Mouse (Mus musculus): ENCODE measurements around the gene Spon1. TPM values are rescaled to one million over a fixed set of nuclear protein-coding genes. Genes with fewer than 3 reads are reported as not detected.
A peak's percentile ranks its signal among the peaks of the same experiment; 100 is the strongest.

The Spon1 gene
- polyA plus RNA-seq, 1 experiment from 2014 or later, result 13.9 TPM

GRCm38 (mm10) chr7:113877926-113878325 lies 112.1 kb downstream of the Spon1 start:
- Histone ChIP-seq H3K27ac (ENCODE audit: low read length) (no peak overlapping the region), H3K4me1 (replicated peaks; ENCODE audit: control insufficient read depth, insufficient read depth, low read length) (no peaks in the 10 kb centered on the region), H3K36me3 (ENCODE audit: control insufficient read depth, insufficient read depth, low read length) (no peaks in the 10 kb centered on the region), H3K27me3 (ENCODE audit: control insufficient read depth, insufficient read depth, low read depth, low read length) (no peaks in the 10 kb centered on the region), H3K9me3 (ENCODE audit: control insufficient read depth, low read length) (no peaks in the 10 kb centered on the region), H3K4me2 (ENCODE audit: low read depth, low read length) (no peak overlapping the region), H3K9ac (ENCODE audit: low read length) (no peak overlapping the region), H3K4me3 (ENCODE audit: low read length) (no peak overlapping the region)
- 75% methylated on average over 5 of the region's 5 CpGs for WGBS
- ATAC-seq (ENCODE audit: low read depth), result peak; percentile 31; the same call in 1 of the 2 replicates

GRCm38 (mm10) chr7:113879085-113879501 lies 113.3 kb downstream of the Spon1 start:
- H3K4me2 ChIP-seq (ENCODE audit: low read depth, low read length), result no peak overlapping the region

GRCm38 (mm10) chr7:113880021-113880420 lies 114.2 kb downstream of the Spon1 start:
- no peaks in the 10 kb centered on the region for H3K4me1 ChIP-seq (replicated peaks; ENCODE audit: control insufficient read depth, insufficient read depth, low read length)
- H3K27me3 ChIP-seq (ENCODE audit: control insufficient read depth, insufficient read depth, low read depth, low read length), result no peaks in the 10 kb centered on the region
- H3K27ac ChIP-seq (ENCODE audit: low read length), result no peak overlapping the region
- no peaks in the 10 kb centered on the region for H3K36me3 ChIP-seq (ENCODE audit: control insufficient read depth, insufficient read depth, low read length)
- H3K4me3 ChIP-seq (ENCODE audit: low read length), result no peak overlapping the region
- ATAC-seq (ENCODE audit: low read depth), result no peak
- 76% methylated on average over 3 of the region's 3 CpGs for WGBS
- no peak overlapping the region for H3K4me2 ChIP-seq (ENCODE audit: low read depth, low read length)
- H3K9me3 ChIP-seq (ENCODE audit: control insufficient read depth, low read length), result no peaks in the 10 kb centered on the region
- H3K9ac ChIP-seq (ENCODE audit: low read length), result no peak overlapping the region

More at GRCm38 (mm10) chr7:113879085-113879501, 113.3 kb downstream of the Spon1 start:
- Histone ChIP-seq H3K9me3 (ENCODE audit: control insufficient read depth, low read length) (no peaks in the 10 kb centered on the region), H3K4me1 (replicated peaks; ENCODE audit: control insufficient read depth, insufficient read depth, low read length) (no peaks in the 10 kb centered on the region), H3K36me3 (ENCODE audit: control insufficient read depth, insufficient read depth, low read length) (no peaks in the 10 kb centered on the region), H3K4me3 (ENCODE audit: low read length) (no peak overlapping the region), H3K9ac (ENCODE audit: low read length) (no peak overlapping the region), H3K27me3 (ENCODE audit: control insufficient read depth, insufficient read depth, low read depth, low read length) (no peaks in the 10 kb centered on the region), H3K27ac (ENCODE audit: low read length) (no peak overlapping the region)
- no peak for ATAC-seq (ENCODE audit: low read depth)
- 76% methylated on average over 7 of the region's 7 CpGs for WGBS

GRCm38 (mm10) chr7:113890782-113891181 lies 125.0 kb downstream of the Spon1 start:
- H3K4me2 ChIP-seq (ENCODE audit: low read depth, low read length), result no peak overlapping the region

GRCm38 (mm10) chr7:113891491-113891890 lies 125.7 kb downstream of the Spon1 start:
- H3K36me3 ChIP-seq (ENCODE audit: control insufficient read depth, insufficient read depth, low read length), result no peaks in the 10 kb centered on the region
- 80% methylated on average over 6 of the region's 6 CpGs for WGBS
- no peak overlapping the region for H3K27ac ChIP-seq (ENCODE audit: low read length)
- no peak overlapping the region for H3K9ac ChIP-seq (ENCODE audit: low read length)
- H3K9me3 ChIP-seq (ENCODE audit: control insufficient read depth, low read length), result no peaks in the 10 kb centered on the region
- no peak overlapping the region for H3K4me2 ChIP-seq (ENCODE audit: low read depth, low read length)
- no peaks in the 10 kb centered on the region for H3K27me3 ChIP-seq (ENCODE audit: control insufficient read depth, insufficient read depth, low read depth, low read length)
- H3K4me3 ChIP-seq (ENCODE audit: low read length), result no peak overlapping the region
- no peaks in the 10 kb centered on the region for H3K4me1 ChIP-seq (replicated peaks; ENCODE audit: control insufficient read depth, insufficient read depth, low read length)
- ATAC-seq (ENCODE audit: low read depth), result no peak

More at GRCm38 (mm10) chr7:113890782-113891181, 125.0 kb downstream of the Spon1 start:
- no peak overlapping the region for H3K9ac ChIP-seq (ENCODE audit: low read length)
- no peaks in the 10 kb centered on the region for H3K4me1 ChIP-seq (replicated peaks; ENCODE audit: control insufficient read depth, insufficient read depth, low read length)
- H3K36me3 ChIP-seq (ENCODE audit: control insufficient read depth, insufficient read depth, low read length), result no peaks in the 10 kb centered on the region
- H3K4me3 ChIP-seq (ENCODE audit: low read length), result no peak overlapping the region
- 90% methylated on average over 2 of the region's 2 CpGs for WGBS
- ATAC-seq (ENCODE audit: low read depth), result no peak
- no peaks in the 10 kb centered on the region for H3K9me3 ChIP-seq (ENCODE audit: control insufficient read depth, low read length)
- no peak overlapping the region for H3K27ac ChIP-seq (ENCODE audit: low read length)
- no peaks in the 10 kb centered on the region for H3K27me3 ChIP-seq (ENCODE audit: control insufficient read depth, insufficient read depth, low read depth, low read length)

- ATAC-seq (ENCODE audit: low read depth), result no peak
- no peak overlapping the region for H3K9ac ChIP-seq (ENCODE audit: low read length)
- H3K4me2 ChIP-seq (ENCODE audit: low read depth, low read length), result no peak overlapping the region
Measured at GRCm38 (mm10) chr7:113893944-113894662, 128.3 kb downstream of the Spon1 start.

GRCm38 (mm10) chr7:113895266-113895665 lies 129.5 kb downstream of the Spon1 start:
- Histone ChIP-seq H3K27ac (ENCODE audit: low read length) (no peak overlapping the region), H3K4me1 (replicated peaks; ENCODE audit: control insufficient read depth, insufficient read depth, low read length) (no peaks in the 10 kb centered on the region), H3K9ac (ENCODE audit: low read length) (no peak overlapping the region), H3K4me2 (ENCODE audit: low read depth, low read length) (no peak overlapping the region), H3K9me3 (ENCODE audit: control insufficient read depth, low read length) (no peaks in the 10 kb centered on the region), H3K36me3 (ENCODE audit: control insufficient read depth, insufficient read depth, low read length) (no peaks in the 10 kb centered on the region), H3K27me3 (ENCODE audit: control insufficient read depth, insufficient read depth, low read depth, low read length) (no peaks in the 10 kb centered on the region), H3K4me3 (ENCODE audit: low read length) (no peak overlapping the region)
- ATAC-seq (ENCODE audit: low read depth), result no peak
- 33% methylated on average over 5 of the region's 5 CpGs for WGBS

More at GRCm38 (mm10) chr7:113893944-113894662, 128.3 kb downstream of the Spon1 start:
- Histone ChIP-seq H3K4me3 (ENCODE audit: low read length) (no peak overlapping the region), H3K4me1 (replicated peaks; ENCODE audit: control insufficient read depth, insufficient read depth, low read length) (no peaks in the 10 kb centered on the region), H3K36me3 (ENCODE audit: control insufficient read depth, insufficient read depth, low read length) (no peaks in the 10 kb centered on the region), H3K27me3 (ENCODE audit: control insufficient read depth, insufficient read depth, low read depth, low read length) (no peaks in the 10 kb centered on the region), H3K27ac (ENCODE audit: low read length) (no peak overlapping the region), H3K9me3 (ENCODE audit: control insufficient read depth, low read length) (no peaks in the 10 kb centered on the region)
- WGBS, result 83% methylated on average over 7 of the region's 7 CpGs

- H3K9me3 ChIP-seq (ENCODE audit: control insufficient read depth, low read length), result no peaks in the 10 kb centered on the region
- no peak overlapping the region for H3K27ac ChIP-seq (ENCODE audit: low read length)
- no peak overlapping the region for H3K4me2 ChIP-seq (ENCODE audit: low read depth, low read length)
- H3K9ac ChIP-seq (ENCODE audit: low read length), result no peak overlapping the region
- ATAC-seq (ENCODE audit: low read depth), result no peak
- no peak overlapping the region for H3K4me3 ChIP-seq (ENCODE audit: low read length)
- H3K36me3 ChIP-seq (ENCODE audit: control insufficient read depth, insufficient read depth, low read length), result no peaks in the 10 kb centered on the region
- no peaks in the 10 kb centered on the region for H3K4me1 ChIP-seq (replicated peaks; ENCODE audit: control insufficient read depth, insufficient read depth, low read length)
- H3K27me3 ChIP-seq (ENCODE audit: control insufficient read depth, insufficient read depth, low read depth, low read length), result no peaks in the 10 kb centered on the region
Measured at GRCm38 (mm10) chr7:113898388-113898787, 132.6 kb downstream of the Spon1 start.

GRCm38 (mm10) chr7:113901511-113901910 lies 135.7 kb downstream of the Spon1 start:
- Histone ChIP-seq H3K9ac (ENCODE audit: low read length) (no peak overlapping the region), H3K9me3 (ENCODE audit: control insufficient read depth, low read length) (no peaks in the 10 kb centered on the region), H3K4me2 (ENCODE audit: low read depth, low read length) (no peak overlapping the region), H3K27ac (ENCODE audit: low read length) (no peak overlapping the region), H3K4me3 (ENCODE audit: low read length) (no peak overlapping the region), H3K27me3 (ENCODE audit: control insufficient read depth, insufficient read depth, low read depth, low read length) (no peaks in the 10 kb centered on the region), H3K36me3 (ENCODE audit: control insufficient read depth, insufficient read depth, low read length) (no peaks in the 10 kb centered on the region), H3K4me1 (replicated peaks; ENCODE audit: control insufficient read depth, insufficient read depth, low read length) (no peaks in the 10 kb centered on the region)
- ATAC-seq (ENCODE audit: low read depth), result no peak
- 77% methylated on average over 2 of the region's 2 CpGs for WGBS
